Mouse (Mus musculus) midbrain, embryonic 10.5 days (tissue): ENCODE measurements around the gene Krit1. TPM values are rescaled to one million over a fixed set of nuclear protein-coding genes. Genes with fewer than 3 reads are reported as not detected.
"Not testable (repeated sequence)": the region's sequence is repeated elsewhere in the genome, so short reads cannot be mapped to it uniquely, and the experiment has no call there.

Experiments used
- DNase-seq: peaks from one replicate; pipeline ENCODE4 v3.0.0-alpha.2; 2017; ENCODE audit warnings: low spot score
- H3K27ac ChIP-seq: fragments of 300-500 bp; sonication (generic); replicated peaks from 2 replicates; pipeline ENCODE4 v1.5.1; 2016; ENCODE audit warnings: mild to moderate bottlenecking
- H3K27me3 ChIP-seq: fragments of 300-500 bp; sonication (generic); 2 replicates; pipeline ENCODE4 v1.6.1; 2016; ENCODE audit warnings: low read depth, mild to moderate bottlenecking; ENCODE audit not compliant: poor library complexity, severe bottlenecking
- H3K36me3 ChIP-seq: fragments of 300-500 bp; sonication (generic); 2 replicates; pipeline ENCODE4 v1.6.1; 2016; ENCODE audit warnings: mild to moderate bottlenecking, moderate library complexity
- H3K4me1 ChIP-seq: fragments of 300-500 bp; sonication (generic); 2 replicates; pipeline ENCODE4 v1.6.1; 2016
- H3K4me3 ChIP-seq: fragments of 300-500 bp; sonication (generic); 2 replicates; pipeline ENCODE4 v1.5.1; 2016; ENCODE audit warnings: mild to moderate bottlenecking, moderate library complexity
- H3K9me3 ChIP-seq: fragments of 300-500 bp; sonication (generic); replicated peaks from 2 replicates; pipeline ENCODE4 v1.6.1; 2016; ENCODE audit warnings: mild to moderate bottlenecking
- WGBS: fragments of 180-500 bp; shearing (Covaris S2); methylation state at CpG from one replicate; pipeline ENCODE4 v1.1.7; 2016; 5-methylcytosine and 5-hydroxymethylcytosine counted together
- polyA plus RNA-seq: library from polyadenylated mRNA; unstranded; fragments of >200 nt; fragmentation: Nextera tagmentation; extraction: Ambion mirVana; gene quantifications from 2 replicates; pipeline ENCODE4 v1.2.1, GENCODE M21; 2016

Gene Krit1
- polyA plus RNA-seq = 62.6 and 66.4 TPM in 2 replicates

DNA sequence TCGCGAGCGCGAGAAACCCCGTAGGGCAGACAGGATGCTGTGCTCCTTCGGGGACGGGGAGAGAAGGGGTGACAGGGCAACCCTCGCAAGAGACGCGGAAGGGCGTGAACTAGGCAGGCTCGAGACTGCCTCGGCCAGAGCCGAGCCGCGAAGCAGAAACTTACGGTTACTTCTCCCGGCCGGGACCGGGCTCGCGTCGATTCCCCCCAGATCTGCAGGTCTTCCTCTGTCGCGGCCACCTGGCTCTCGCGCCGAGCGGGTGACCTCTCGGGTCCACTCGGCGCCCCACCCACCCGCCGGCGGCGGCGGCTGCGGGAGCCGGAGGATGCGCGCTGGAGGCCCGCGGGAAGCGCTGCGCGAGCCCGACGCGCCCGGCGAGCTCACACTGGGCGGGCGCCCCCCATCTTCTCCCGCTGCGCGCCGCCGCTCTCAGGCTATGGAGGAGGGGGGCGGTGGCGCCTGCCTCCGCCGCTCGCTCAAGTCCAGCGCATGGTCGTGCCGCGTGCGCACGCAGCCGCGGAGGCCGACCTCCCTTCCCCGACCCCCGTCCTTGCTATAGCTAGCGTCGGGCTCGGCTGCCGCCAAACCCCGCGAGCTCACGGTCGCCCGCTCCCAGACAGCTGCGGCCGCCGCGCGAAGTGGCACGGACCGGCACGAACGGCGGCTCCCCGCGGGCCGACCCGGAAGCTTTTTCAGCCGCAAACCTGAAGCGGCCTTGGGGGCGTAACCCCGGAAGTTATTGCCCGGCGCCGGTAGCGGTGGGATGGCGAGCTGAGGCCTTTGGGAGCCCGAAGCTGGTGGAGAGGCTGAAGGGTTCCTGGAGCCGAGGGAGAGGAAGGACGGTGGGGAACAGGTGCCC is at the start of gene Krit1, which contains the start of gene Ankib1:
Krit1 (plus strand) TSS at position 752 of the 859 bp plus-strand sequence.
Ankib1 (minus strand) TSS at position 493 of the 859 bp plus-strand sequence.
- H3K4me1 ChIP-seq = peaks cover 30% of the 10 kb centered on the region
- H3K27me3 ChIP-seq = no peaks in the 10 kb centered on the region
- peak; percentile 90 for DNase-seq
- H3K4me3 ChIP-seq = peak within 1 kb of the TSS; percentile 89
- no peaks in the 10 kb centered on the region for H3K36me3 ChIP-seq
- WGBS = under 1% methylated on average over 99 of the region's 109 CpGs
- H3K27ac ChIP-seq = peak within 1 kb of the TSS; percentile 94
- H3K9me3 ChIP-seq = no peaks in the 10 kb centered on the region

DNA sequence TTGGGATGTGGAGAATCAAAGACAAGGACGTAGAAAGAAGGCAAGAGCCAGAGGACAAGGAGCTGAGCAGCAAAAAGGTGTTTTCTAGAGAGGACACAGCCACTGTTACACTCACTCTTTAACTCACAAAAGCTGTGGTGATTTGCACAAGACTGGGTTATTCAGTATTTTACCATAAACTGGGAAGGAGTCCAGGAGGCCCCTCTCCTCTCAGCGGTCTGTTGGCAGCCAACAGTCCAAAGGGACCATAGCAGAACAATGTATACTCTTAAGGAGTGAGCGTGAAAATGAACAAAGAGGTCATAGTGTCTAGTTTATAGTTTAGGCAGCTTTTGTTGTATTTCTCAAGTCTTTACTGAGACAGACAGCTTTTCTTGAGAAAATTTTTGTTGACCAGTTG is 31.5 kb upstream of the Krit1 start:
- no peak for DNase-seq
- Histone ChIP-seq H3K4me1 (no peaks in the 10 kb centered on the region), H3K27me3 (no peaks in the 10 kb centered on the region), H3K27ac (no peak overlapping the region), H3K36me3 (peaks cover 22% of the 10 kb centered on the region), H3K4me3 (no peak overlapping the region), H3K9me3 (no peaks in the 10 kb centered on the region)
- 82% methylated on average over 3 of the region's 3 CpGs for WGBS

DNA sequence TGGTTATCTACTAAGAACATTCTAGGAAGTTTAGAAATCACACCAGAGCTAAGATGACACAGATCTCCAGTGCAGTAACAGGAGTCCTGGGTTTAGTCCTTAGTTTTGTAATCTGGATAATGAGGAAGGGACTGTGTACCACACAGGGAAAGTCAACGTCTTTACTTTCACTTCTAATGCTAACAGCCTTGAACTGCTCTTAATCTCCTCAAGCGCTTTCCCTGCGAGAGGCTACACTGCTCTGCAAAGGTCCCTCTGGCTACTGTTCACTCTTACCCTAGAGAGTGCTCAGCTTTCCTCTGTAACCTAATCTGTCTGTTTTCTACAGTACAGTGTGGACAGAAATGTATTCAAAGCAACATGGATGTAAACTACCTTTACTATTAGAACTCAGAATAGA is 31.0 kb upstream of the Krit1 start:
- no peak for DNase-seq
- whole genome bisulfite sequencing = 67% methylated on average over 3 of the region's 3 CpGs
- H3K27me3 ChIP-seq = no peaks in the 10 kb centered on the region
- peaks cover 17% of the 10 kb centered on the region for H3K36me3 ChIP-seq
- H3K27ac ChIP-seq = no peak overlapping the region
- H3K4me1 ChIP-seq = no peaks in the 10 kb centered on the region
- no peaks in the 10 kb centered on the region for H3K9me3 ChIP-seq
- no peak overlapping the region for H3K4me3 ChIP-seq

DNA sequence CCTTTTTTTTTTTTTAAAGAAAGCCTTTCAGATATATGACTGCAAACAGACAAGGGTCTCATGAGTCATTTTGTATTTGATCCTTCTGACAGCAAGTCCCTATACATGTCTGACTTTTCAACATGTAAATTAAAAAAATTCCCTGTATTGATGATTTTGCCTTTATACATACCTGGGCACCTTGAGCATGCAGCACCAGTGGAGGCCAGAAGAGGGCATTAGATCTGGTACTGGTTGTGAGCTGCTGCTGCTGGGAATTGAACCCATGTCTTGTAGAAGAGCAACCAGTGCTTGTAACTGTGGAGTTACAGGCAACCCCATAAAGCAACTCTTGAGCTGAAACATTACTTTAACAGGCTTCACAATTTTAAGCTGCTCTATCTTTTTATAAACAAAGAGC is 20.3 kb upstream of the Krit1 start:
- no peaks in the 10 kb centered on the region for H3K36me3 ChIP-seq
- no peaks in the 10 kb centered on the region for H3K4me1 ChIP-seq
- DNase-seq = no peak
- H3K27me3 ChIP-seq = no peaks in the 10 kb centered on the region
- H3K27ac ChIP-seq = no peak overlapping the region
- no peaks in the 10 kb centered on the region for H3K9me3 ChIP-seq
- no peak overlapping the region for H3K4me3 ChIP-seq

DNA sequence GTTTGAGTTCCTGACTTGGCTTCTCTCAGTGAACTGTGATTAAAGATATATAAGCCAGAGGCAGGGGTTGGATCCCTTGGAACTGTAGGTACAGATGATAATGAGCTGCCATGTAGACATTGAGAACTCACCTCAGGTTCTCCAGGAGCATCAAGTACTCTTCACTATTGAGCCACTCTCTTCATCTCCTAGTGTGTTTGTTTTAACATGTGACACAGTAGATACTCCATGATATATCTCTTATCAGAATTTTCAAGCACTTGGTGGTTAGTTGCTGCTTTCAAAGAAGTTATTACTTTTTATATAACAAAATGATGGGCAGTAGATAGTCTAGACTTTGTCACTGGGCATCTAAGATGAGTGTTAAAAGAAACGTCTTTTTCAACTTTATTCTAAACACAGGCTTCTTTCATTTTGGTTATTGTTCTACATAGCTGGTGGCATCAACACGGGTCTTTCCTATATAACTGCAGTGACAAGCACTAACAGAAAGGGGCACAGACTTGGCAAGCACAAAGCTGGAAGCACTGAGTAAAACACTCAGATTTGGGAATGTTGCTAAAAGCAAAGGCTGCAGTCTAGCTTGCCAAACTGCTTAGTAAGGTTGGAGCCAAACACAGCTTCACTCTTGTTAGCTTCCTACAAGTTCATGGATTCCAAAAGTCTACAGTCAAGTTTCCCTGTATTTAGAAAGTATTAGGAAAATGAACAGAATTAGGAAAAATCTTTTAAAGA is 18.9 kb upstream of the Krit1 start:
- Histone ChIP-seq H3K9me3 (no peaks in the 10 kb centered on the region), H3K27ac (no peak overlapping the region), H3K27me3 (no peaks in the 10 kb centered on the region), H3K4me3 (no peak overlapping the region), H3K4me1 (no peaks in the 10 kb centered on the region), H3K36me3 (no peaks in the 10 kb centered on the region)
- WGBS = 89% methylated on average over 2 of the region's 2 CpGs
- no peak for DNase-seq

DNA sequence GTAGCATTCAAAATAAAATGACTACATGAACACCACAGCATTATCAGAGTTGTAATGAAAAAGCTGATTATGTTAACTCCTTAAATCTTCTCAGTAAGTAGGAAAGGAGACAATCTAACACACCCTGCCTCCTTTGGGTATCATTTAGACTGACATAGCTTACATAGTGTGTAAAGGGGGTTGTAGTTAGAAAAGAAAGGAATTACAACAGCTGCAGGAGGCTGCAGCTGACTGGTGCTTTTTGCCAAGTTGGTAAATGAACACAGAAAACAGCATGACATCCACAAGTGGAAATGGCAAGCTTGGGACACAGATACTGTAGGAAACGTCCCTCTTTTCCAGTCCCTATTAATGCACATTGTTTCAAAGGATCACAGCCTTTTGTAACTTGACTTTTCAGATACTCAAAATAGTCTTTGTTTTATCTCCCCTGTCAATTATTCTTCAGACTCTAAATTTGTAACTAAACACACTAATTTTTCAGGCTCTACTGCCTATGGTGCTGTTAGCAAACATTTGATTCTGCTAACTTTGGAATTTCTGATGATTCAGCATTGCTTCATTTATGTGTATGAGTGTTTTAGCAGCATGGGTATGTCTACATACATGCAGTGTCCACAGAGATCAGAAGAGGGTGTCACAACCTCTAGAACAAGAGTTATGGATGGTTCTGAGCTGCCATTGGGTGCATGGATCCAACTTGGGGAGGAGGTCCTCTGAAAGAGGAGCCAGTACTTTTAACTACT is 18.1 kb upstream of the Krit1 start:
- WGBS = 77% methylated on average over 1 of the region's 1 CpGs
- Histone ChIP-seq H3K4me1 (no peaks in the 10 kb centered on the region), H3K36me3 (no peaks in the 10 kb centered on the region), H3K4me3 (no peak overlapping the region), H3K9me3 (no peaks in the 10 kb centered on the region), H3K27me3 (no peaks in the 10 kb centered on the region), H3K27ac (no peak overlapping the region)
- no peak for DNase-seq

DNA sequence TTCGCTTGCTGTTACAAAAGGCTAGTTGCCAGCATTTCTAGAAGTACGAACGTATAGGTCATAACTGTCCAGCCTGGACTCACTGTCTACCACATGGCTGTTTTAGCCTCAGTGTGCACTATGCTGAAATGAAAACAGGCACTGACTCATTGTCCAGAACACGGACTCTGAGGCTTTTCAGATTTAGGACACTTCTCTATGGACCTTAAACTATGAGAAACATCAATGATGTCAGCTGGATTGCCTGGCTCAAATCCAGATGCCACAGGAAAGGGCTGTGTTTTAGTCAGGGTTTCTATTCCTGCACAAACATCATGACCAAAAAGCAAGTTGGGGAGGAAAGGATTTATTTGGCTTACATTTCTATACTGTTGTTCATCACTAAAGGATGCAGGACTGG is 15.4 kb upstream of the Krit1 start:
- 92% methylated on average over 4 of the region's 4 CpGs for WGBS
- Histone ChIP-seq H3K4me1 (no peaks in the 10 kb centered on the region), H3K27ac (no peak overlapping the region), H3K4me3 (no peak overlapping the region), H3K36me3 (0 out of 2 replicates have a peak, but pooled peaks cover 2% of the 10 kb centered on the region), H3K27me3 (no peaks in the 10 kb centered on the region), H3K9me3 (no peaks in the 10 kb centered on the region)
- DNase-seq = no peak

DNA sequence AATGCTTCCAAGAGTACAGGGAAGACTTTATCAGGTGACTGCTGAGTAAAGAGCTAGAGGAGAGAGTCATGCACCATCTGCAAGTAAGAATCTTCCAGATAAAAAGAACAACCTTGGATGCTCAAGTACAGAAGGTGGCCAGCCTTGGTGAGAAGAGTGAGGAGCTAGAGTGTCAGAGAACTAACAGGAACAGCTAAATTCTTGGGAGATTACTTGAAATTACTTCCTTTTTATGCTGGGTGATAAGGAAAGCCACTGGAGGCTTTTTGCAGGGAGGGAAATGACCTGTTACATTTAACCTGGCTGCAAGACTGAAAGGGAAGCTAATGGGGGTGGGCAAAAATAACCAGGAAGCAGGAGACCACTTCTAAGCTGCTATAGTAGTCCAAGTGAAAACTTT is 11.9 kb upstream of the Krit1 start:
- H3K27ac ChIP-seq = no peak overlapping the region
- H3K9me3 ChIP-seq = no peaks in the 10 kb centered on the region
- H3K4me1 ChIP-seq = no peaks in the 10 kb centered on the region
- 0 out of 2 replicates have a peak, but pooled peaks cover 2% of the 10 kb centered on the region for H3K36me3 ChIP-seq
- H3K4me3 ChIP-seq = no peak overlapping the region
- H3K27me3 ChIP-seq = no peaks in the 10 kb centered on the region
- no peak for DNase-seq

DNA sequence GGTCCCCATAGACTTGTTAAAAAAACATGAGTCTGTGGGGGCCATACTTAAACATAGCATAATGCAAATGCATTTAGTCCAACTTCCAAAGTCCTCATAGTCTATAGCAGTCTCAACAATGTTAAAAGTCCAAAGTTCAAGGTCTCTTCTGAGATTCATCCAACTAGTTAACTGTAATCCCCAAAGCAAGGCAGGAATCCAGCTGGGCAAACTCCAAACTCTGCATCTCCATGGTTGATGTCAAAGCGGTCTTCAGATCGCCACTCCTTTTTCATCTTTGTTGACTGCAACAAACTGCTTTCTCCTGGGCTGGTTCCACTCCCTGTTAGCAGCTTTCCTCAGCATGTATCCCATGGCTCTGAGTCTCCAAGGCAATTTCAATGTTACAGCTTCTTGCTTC is 5.9 kb upstream of the Krit1 start:
- WGBS = 96% methylated on average over 2 of the region's 2 CpGs
- H3K27ac ChIP-seq, DNase-seq, H3K27me3 ChIP-seq, H3K36me3 ChIP-seq, H3K4me3 ChIP-seq, H3K9me3 ChIP-seq: not testable (repeated sequence)
- H3K4me1 ChIP-seq = peaks cover 14% of the 10 kb centered on the region

DNA sequence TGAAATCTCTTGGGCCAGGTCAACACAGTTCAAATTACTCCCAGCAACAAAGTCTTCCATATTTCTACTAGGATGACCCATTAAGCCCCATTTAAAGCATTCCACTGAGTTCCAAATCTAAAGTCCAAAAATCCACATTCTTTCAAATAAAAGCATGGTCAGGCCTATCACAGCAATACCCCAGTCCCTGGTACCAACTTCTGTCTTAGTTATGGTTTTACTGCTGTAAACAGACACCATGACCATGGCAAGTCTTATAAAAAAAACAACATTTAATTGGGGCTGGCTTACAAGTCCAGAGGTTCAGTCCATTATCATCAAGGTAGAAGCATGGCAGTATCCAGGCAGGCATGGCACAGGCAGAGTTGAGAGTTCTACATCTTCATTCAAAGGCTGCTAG is 4.3 kb upstream of the Krit1 start:
- H3K4me3 ChIP-seq, H3K36me3 ChIP-seq, DNase-seq, H3K27ac ChIP-seq, H3K9me3 ChIP-seq, H3K27me3 ChIP-seq: not testable (repeated sequence)
- H3K4me1 ChIP-seq = peaks cover 16% of the 10 kb centered on the region

DNA sequence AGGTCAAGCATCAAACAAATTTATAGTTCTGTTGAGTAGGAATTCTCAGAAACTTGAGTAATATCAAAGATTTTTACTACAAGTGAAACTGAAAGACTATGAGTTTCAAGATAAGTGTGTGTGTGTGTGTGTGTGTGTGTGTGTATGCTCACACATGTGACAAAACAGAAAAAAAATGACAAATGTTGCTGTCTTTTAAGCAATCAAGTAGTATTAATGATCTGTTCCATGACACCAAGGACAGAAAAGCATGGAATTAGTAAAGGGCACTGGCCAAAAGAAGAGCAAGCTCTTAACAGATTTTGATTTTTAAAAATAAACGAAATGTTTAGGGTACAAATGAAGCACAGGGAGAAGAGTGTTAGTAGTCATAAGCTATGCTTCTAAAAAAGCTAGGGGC is 2.9 kb upstream of the Krit1 start:
- Histone ChIP-seq H3K27ac (no peak overlapping the region), H3K9me3 (no peaks in the 10 kb centered on the region), H3K4me1 (peaks cover 30% of the 10 kb centered on the region), H3K36me3 (0 out of 2 replicates have a peak, but pooled peaks cover 3% of the 10 kb centered on the region), H3K4me3 (no peak overlapping the region), H3K27me3 (no peaks in the 10 kb centered on the region)
- no peak for DNase-seq
- 90% methylated on average over 1 of the region's 1 CpGs for WGBS

DNA sequence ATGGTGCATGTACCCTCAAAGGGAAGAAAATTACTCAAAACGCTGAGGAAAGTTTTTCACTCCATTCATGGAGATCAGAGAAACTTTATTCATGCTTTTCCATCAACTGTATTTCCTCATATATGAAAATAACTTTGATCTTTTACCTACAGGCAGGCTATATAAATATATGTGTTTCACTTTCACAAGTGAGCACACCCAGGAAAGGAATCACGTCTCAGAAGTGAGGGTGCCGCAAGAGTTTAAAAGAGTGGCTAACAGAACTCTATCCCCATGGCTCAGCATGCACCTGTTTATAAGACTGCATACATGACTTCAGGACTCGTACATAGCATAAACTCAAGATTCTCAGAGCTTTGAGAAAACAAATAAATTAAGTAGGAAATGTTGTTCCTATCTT is 2.1 kb upstream of the Krit1 start:
- Histone ChIP-seq H3K9me3 (no peaks in the 10 kb centered on the region), H3K27me3 (no peaks in the 10 kb centered on the region), H3K36me3 (0 out of 2 replicates have a peak, but pooled peaks cover 3% of the 10 kb centered on the region), H3K4me3 (peak overlapping the region; percentile 89; the same call in 1 of the 2 replicates), H3K27ac (no peak overlapping the region), H3K4me1 (peaks cover 30% of the 10 kb centered on the region)
- 86% methylated on average over 4 of the region's 4 CpGs for WGBS
- no peak for DNase-seq
